Mouse (Mus musculus) erythroblast, embryonic 14.5 days (primary cell): ENCODE measurements around the gene Nek6. TPM values are rescaled to one million over a fixed set of nuclear protein-coding genes. Genes with fewer than 3 reads are reported as not detected.

Experiments used
- H3K27me3 ChIP-seq: 2 replicates; pipeline ENCODE4 v1.6.1; 2012; ENCODE audit warnings: inconsistent platforms; ENCODE audit not compliant: control insufficient read depth
- H3K36me3 ChIP-seq: 2 replicates; pipeline ENCODE4 v1.6.1; 2012; ENCODE audit warnings: mild to moderate bottlenecking, inconsistent platforms; ENCODE audit not compliant: control insufficient read depth
- H3K4me1 ChIP-seq: 2 replicates; pipeline ENCODE4 v1.6.1; 2012; ENCODE audit warnings: inconsistent platforms; ENCODE audit not compliant: control insufficient read depth
- H3K4me3 ChIP-seq: replicated peaks from 2 replicates; pipeline ENCODE3; 2012; ENCODE audit warnings: moderate library complexity, mild to moderate bottlenecking, inconsistent platforms
- H3K9me3 ChIP-seq: 2 replicates; pipeline ENCODE4 v1.6.1; 2012; ENCODE audit warnings: low read length, inconsistent platforms, mixed read lengths; ENCODE audit not compliant: control insufficient read depth
- GATA1 ChIP-seq: IDR thresholded peaks from 2 replicates; pipeline ENCODE4 v1.6.1; 2012; ENCODE audit warnings: low read length, inconsistent platforms, mixed read lengths
- TAL1 ChIP-seq: IDR thresholded peaks from 3 replicates; pipeline ENCODE4 v1.6.1; 2012; ENCODE audit warnings: low read length, inconsistent platforms, mixed read lengths
- polyA plus RNA-seq: library from polyadenylated mRNA; stranded (reverse); fragments of >175 nt; gene quantifications from 2 replicates; pipeline ENCODE4 v1.2.3, GENCODE M21; 2012

Gene Nek6
- polyA plus RNA-seq, 1 experiment, result 0.21 TPM

GRCm38 (mm10) chr2:38481166-38481778 is 30.2 kb upstream of the Nek6 start:
- Histone ChIP-seq H3K4me3 (no peak overlapping the region), H3K9me3 (peaks cover 3% of the 10 kb centered on the region), H3K27me3 (no peaks in the 10 kb centered on the region), H3K36me3 (no peaks in the 10 kb centered on the region), H3K4me1 (no peaks in the 10 kb centered on the region)
- no peak for TF ChIP-seq TAL1

DNA sequence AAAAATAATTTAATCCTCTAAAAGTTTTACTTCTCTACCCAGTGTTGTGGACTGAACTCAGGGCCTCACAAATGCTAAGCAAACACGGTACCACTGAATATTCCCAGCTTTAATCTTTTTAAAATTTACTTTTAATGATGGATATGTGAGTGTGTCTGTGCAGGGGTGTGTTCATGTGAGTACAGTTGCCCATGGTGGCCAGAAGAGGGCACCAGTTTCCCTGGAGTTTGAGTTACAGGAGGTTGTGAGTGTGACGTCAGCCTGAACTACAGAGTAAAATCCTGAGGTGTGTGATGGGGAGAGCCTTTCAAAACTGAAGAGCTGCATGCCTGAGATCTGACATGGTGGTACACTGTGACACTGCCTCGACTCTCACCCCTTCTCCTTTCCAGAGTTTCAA is 29.3 kb upstream of the Nek6 start:
- Histone ChIP-seq H3K36me3 (no peaks in the 10 kb centered on the region), H3K4me1 (no peaks in the 10 kb centered on the region), H3K4me3 (no peak overlapping the region), H3K9me3 (peaks cover 3% of the 10 kb centered on the region), H3K27me3 (no peaks in the 10 kb centered on the region)
- TF ChIP-seq GATA1, result no peak
- TF ChIP-seq TAL1, result no peak

- Histone ChIP-seq H3K36me3 (no peaks in the 10 kb centered on the region), H3K27me3 (no peaks in the 10 kb centered on the region), H3K4me3 (no peak overlapping the region), H3K4me1 (no peaks in the 10 kb centered on the region), H3K9me3 (peaks cover 3% of the 10 kb centered on the region)
- no peak for TF ChIP-seq TAL1
- no peak for TF ChIP-seq GATA1
These were observed 28.3 kb upstream of the Nek6 start for GRCm38 (mm10) chr2:38483058-38483704.

GRCm38 (mm10) chr2:38484556-38484955 is 26.9 kb upstream of the Nek6 start:
- Histone ChIP-seq H3K27me3 (no peaks in the 10 kb centered on the region), H3K4me1 (no peaks in the 10 kb centered on the region), H3K9me3 (peaks cover 3% of the 10 kb centered on the region), H3K36me3 (no peaks in the 10 kb centered on the region), H3K4me3 (no peak overlapping the region)
- TF ChIP-seq GATA1, result no peak
- TF ChIP-seq TAL1, result no peak

- Histone ChIP-seq H3K4me1 (no peaks in the 10 kb centered on the region), H3K27me3 (no peaks in the 10 kb centered on the region), H3K9me3 (peaks cover 3% of the 10 kb centered on the region), H3K4me3 (no peak overlapping the region), H3K36me3 (no peaks in the 10 kb centered on the region)
- TF ChIP-seq GATA1 (no peak), TAL1 (no peak)
These were observed 26.0 kb upstream of the Nek6 start for GRCm38 (mm10) chr2:38485409-38485808.

DNA sequence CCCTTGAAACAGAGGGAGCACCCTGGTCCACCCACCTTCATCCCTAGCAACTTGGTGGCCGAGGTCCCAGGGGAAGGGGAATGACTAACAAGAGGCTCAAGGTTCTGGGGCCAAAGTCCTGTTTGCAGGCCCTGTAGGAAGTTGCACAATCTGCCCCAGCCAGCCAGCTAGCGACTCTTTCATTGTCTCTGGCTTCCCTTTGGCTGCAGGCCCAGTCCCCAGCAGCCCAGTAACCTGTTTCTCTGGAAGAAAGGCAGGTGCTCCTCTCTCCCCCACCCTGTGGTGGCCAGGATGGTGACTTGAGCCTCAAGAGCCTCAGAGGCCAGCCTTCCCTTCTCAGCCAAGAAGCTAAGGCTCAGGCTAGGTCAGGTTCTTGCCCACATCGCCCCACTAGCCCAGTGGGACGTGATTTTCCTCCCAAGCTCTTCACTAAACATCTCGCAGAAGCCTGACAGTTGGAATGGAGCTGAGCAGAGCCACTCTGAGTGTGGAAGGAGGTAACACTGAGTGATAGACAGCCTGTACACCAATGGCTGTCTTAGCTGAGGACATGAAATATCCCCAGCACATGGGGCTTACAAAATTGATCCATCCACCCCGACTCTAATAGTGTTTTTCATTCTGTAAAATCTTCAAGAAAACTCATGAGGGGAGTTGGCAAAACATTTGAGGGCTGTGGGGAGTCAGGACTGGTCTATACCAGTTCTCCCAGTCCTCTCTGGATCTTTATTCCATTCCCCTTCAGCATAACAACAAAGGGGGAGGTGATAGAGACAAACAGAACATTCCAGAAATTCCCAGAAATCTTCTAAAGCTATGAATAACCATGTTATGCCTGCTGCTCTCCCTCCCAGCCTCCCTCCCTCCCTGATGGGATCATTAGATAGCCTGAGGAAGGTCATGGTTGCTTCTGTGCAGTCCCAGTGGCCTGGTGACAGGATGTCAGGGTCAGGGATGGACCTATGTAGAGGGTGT is 25.2 kb upstream of the Nek6 start:
- TF ChIP-seq GATA1 (no peak), TAL1 (no peak)
- Histone ChIP-seq H3K9me3 (peaks cover 3% of the 10 kb centered on the region), H3K36me3 (no peaks in the 10 kb centered on the region), H3K27me3 (no peaks in the 10 kb centered on the region), H3K4me1 (no peaks in the 10 kb centered on the region), H3K4me3 (no peak overlapping the region)

- Histone ChIP-seq H3K9me3 (peaks cover 3% of the 10 kb centered on the region; the same call in 1 of the 2 replicates), H3K4me3 (no peak overlapping the region), H3K36me3 (no peaks in the 10 kb centered on the region), H3K27me3 (peaks cover 7% of the 10 kb centered on the region), H3K4me1 (no peaks in the 10 kb centered on the region)
- TF ChIP-seq GATA1 (no peak), TAL1 (no peak)
These were observed 13.8 kb upstream of the Nek6 start for GRCm38 (mm10) chr2:38497594-38497993.

DNA sequence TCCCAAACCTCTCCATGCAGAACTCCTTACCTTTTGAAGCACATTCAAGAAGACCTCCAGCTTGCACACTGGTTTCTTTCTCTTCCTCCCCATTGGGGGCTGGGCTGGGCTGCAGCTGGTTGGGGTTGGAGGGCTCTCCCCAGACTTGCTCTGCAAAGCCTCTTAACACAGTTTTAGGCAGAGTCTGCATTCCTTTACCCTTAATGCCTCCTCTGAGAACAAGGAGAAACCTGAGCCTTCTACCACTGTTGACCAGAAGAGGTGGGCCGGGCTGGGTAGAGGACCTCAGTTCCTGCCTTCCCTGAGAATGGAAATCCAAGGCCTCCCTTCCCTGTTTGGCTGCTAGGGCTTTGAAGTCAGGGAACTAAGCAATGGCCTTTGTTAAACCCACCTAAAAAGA is 9.8 kb upstream of the Nek6 start:
- Histone ChIP-seq H3K27me3 (peaks cover 22% of the 10 kb centered on the region), H3K4me1 (peaks cover 3% of the 10 kb centered on the region), H3K9me3 (no peaks in the 10 kb centered on the region), H3K36me3 (no peaks in the 10 kb centered on the region), H3K4me3 (no peak overlapping the region)
- TF ChIP-seq GATA1 (no peak), TAL1 (no peak)

- TF ChIP-seq GATA1 (no peak), TAL1 (no peak)
- peaks cover 8% of the 10 kb centered on the region for H3K4me1 ChIP-seq
- no peaks in the 10 kb centered on the region for H3K36me3 ChIP-seq
- no peak overlapping the region for H3K4me3 ChIP-seq
- H3K9me3 ChIP-seq, result no peaks in the 10 kb centered on the region
- peaks cover 24% of the 10 kb centered on the region for H3K27me3 ChIP-seq
These were observed 9.3 kb upstream of the Nek6 start for GRCm38 (mm10) chr2:38502123-38502522.
